Mouse (Mus musculus): ENCODE data around the gene Trim63.

- TF ChIP-seq CTCF (IDR thresholded peaks at IDR 0.05; ENCODE audit: low read depth, low read length) (no peak), POLR2A (IDR thresholded peaks at IDR 0.05; ENCODE audit: extremely low read depth, insufficient read depth, low read length) (no peak)
These were observed 28.4 kb upstream of the Trim63 start for GRCm38 (mm10) chr4:134286226-134287167.
